Mouse (Mus musculus): ENCODE measurements around the gene Fastkd5. TPM values are rescaled to one million over a fixed set of nuclear protein-coding genes. Genes with fewer than 3 reads are reported as not detected.
"Not testable (repeated sequence)": the region's sequence is repeated elsewhere in the genome, so short reads cannot be mapped to it uniquely, and the experiment has no call there.

Fastkd5 gene
- polyA plus RNA-seq, 1 experiment = 2.3 TPM

DNA sequence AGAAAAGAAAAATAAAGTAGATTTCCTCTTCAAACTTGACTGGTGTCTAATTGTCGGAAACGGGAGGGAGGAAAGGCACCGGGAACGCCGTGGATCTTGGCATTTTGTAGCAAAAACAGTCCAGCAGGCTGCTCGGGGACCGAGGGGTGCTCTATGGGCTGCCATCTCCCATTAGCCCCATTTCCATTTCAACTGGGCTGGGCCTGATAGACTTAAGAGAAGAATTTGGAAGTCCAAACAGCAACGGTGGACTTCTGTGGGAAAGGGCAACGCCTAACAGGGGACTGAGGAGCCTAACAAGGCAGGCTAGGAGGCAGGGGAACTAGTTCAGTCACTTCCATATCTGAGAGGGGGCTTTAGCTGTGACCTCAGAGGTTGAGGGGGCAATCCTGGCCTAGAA, 52.8 kb downstream of the Fastkd5 start:
- no peak for DNase-seq (ENCODE audit: low read depth)

DNA sequence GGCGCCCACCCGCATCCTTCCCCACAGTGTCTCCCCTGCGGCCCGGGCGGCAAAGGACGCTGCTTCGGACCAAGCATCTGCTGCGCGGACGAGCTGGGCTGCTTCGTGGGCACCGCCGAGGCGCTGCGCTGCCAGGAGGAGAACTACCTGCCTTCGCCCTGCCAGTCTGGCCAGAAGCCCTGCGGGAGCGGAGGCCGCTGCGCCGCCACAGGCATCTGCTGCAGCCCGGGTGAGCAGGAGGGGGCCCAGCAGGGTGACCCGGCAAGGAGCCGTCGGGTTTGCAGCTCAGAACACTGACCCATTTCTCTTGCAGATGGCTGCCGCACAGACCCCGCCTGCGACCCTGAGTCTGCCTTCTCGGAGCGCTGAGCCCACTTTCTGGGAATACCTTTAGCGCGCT, 53.3 kb downstream of the Fastkd5 start:
- not testable (repeated sequence) for DNase-seq (ENCODE audit: low read depth)

DNA sequence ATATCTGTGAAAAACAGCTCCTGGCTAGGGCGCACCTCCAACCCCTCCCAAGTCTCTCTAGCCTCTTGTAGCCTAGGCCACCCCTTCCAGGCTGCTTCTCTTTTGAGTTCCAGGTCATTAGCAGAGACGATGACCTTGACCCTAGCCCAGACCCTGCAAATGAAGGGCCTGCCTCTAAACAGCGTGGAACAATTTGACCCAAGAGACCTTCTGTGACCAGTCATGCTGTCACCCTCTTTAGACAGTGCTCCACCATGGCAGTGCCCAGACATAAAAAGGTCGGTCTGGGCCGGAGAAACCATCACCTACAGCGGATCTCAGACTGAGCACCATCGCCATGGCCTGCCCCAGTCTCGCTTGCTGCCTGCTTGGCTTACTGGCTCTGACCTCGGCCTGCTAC, 54.0 kb downstream of the Fastkd5 start, which contains the start of gene Oxt:
Oxt (plus strand) TSS at position 301 of the 400 bp plus-strand sequence.
- no peak for DNase-seq (ENCODE audit: low read depth)

DNA sequence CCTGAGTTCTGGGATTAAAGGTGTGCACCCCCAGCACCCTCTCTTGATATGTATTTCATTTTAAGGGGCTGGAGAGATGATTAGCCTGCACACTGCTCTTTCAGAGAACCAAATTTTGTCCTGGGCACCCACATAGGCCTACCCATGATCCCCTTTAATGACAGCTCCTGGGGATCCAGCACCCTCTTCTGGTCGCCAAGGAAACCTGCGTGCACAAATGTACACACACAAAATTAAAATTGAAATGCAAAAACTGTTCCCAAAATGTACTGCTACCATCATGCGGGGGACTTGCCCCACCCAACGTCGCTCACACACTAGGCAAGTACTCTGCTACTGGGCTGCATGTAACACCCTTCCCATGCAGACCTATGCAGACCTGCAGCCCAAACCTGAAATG, 54.9 kb downstream of the Fastkd5 start:
- no peak for DNase-seq (ENCODE audit: low read depth)

DNA sequence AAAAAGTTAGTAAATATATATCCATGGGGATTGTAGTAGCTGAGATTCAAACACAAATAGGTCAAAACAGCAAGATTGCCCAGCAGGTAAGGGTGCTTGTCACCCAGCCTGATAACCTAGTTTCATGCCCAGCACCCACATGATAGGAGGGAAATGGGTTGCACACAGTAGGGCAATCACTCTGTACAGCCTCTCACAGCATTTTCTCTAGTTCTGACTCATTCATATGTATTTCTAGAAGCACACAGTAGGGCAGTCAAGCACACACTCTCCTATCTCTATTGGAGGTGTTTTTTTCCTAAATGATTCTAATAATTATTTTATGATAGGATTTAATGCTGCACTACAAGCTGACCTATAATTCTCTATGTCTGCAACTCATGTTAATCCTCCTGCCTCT, 59.9 kb downstream of the Fastkd5 start:
- no peak for DNase-seq (ENCODE audit: low read depth)

DNA sequence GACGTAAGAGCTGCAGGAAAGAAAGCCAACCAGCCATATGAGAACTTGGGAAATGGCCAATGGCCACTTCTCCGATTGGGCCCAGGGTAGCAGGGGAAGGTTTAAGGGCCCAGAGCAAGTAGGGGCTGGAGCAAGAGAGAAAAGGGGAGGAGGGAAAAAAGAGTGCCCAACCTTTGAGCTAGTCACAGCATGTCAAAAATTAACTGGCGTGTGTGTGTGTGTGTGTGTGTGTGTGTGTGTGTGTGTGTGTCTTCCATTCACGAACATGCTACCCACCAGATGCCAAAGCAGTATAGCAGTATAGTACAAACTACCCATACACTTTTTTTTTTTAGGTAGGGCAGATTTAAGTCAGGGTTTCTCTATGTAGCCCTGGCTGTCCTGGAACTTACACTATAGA, 60.9 kb downstream of the Fastkd5 start:
- DNase-seq (ENCODE audit: low read depth) = no peak

DNA sequence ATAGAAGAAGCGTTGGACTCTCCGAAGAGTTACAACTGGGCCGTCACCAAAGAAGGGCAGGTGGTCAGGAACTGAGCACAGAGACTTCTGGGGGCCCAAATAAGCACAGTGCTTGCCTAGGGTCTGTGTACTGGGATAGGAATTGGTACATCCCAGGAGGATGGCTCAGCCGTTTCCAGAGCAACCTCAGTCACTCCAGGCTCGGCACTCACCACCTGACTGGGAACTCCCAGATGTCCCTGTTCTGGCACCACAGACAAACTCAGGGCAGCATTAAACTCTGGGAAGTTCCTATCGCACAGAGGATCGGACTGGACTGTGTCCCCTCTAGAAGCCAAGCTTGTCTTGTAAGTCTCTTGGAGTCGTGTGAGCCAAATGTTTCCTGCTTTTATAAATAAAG, 64.8 kb downstream of the Fastkd5 start:
- no peak for DNase-seq (ENCODE audit: low read depth)

DNA sequence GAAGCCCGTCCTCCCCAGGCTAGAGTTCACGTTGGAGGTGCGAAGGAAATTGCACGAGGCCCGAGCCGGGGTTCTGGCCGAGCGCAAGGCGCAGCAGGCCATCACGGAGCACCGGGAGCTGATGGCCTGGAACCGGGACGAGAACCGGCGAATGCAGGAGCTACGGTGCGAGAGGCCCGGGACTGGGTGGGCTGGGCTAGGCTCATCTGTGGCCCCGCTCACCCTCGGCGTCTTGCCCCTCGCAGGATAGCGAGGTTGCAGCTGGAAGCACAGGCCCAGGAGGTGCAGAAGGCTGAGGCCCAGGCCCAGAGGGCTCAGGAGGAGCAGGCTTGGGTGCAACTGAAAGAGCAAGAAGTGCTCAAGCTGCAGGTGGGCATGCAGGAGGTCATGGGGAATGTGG, 65.8 kb downstream of the Fastkd5 start:
- no peak for DNase-seq (ENCODE audit: low read depth)

Other genes with a start within 250 kb of the Fastkd5 start
- gene Cpxm1, start 232.5 kb downstream of the Fastkd5 start, polyA plus RNA-seq (2012; rRNA removed) = 34.3 and 49.9 TPM in 2 replicates
- not detected in 2 replicates for gene Gm28372, start 224.8 kb downstream of the Fastkd5 start, polyA plus RNA-seq (2012; rRNA removed)
- 2.1 and 3.6 TPM in 2 replicates for gene 1700020A23Rik, start 224.8 kb downstream of the Fastkd5 start, polyA plus RNA-seq (2012; rRNA removed)
- gene Tmem239, start 223.5 kb downstream of the Fastkd5 start, polyA plus RNA-seq (2012; rRNA removed) = 2.3 and 3.1 TPM in 2 replicates
- 48.8 and 71.6 TPM in 2 replicates for gene Vps16, start 205.7 kb downstream of the Fastkd5 start, polyA plus RNA-seq (2012; rRNA removed)
- 21.2 and 25.6 TPM in 2 replicates for gene Pced1a, start 205.3 kb downstream of the Fastkd5 start, polyA plus RNA-seq (2012; rRNA removed)
- gene Ptpra, start 179.7 kb downstream of the Fastkd5 start, polyA plus RNA-seq (2012; rRNA removed) = 72.7 and 78.3 TPM in 2 replicates
- gene Mrps26, start 66.3 kb downstream of the Fastkd5 start, polyA plus RNA-seq (2012; rRNA removed) = 47.4 and 53.2 TPM in 2 replicates
- gene Oxt, start 53.9 kb downstream of the Fastkd5 start, polyA plus RNA-seq (2012; rRNA removed) = not detected in 2 replicates
- not detected in 2 replicates for gene Avp, start 47.5 kb downstream of the Fastkd5 start, polyA plus RNA-seq (2012; rRNA removed)
- gene Ubox5, start within 50 bp of the Fastkd5 start, polyA plus RNA-seq (2012; rRNA removed) = 6.4 and 6.5 TPM in 2 replicates
- 12.5 and 14.8 TPM in 2 replicates for gene Lzts3, start 12.8 kb upstream of the Fastkd5 start, polyA plus RNA-seq (2012; rRNA removed)
- 63.9 and 87.7 TPM in 2 replicates for gene Ddrgk1, start 34.6 kb upstream of the Fastkd5 start, polyA plus RNA-seq (2012; rRNA removed)
- gene Itpa, start 37.6 kb upstream of the Fastkd5 start, polyA plus RNA-seq (2012; rRNA removed) = 28.9 and 36.6 TPM in 2 replicates
- gene Slc4a11, start 67.5 kb upstream of the Fastkd5 start, polyA plus RNA-seq (2012; rRNA removed) = 6.0 and 7.1 TPM in 2 replicates

Measured in gonadal fat pad, adult 2 months (tissue).